Mouse (Mus musculus) hindbrain, embryonic 11.5 days (tissue): Measurements from ENCODE around the gene Gria2. TPM values are rescaled to one million over a fixed set of nuclear protein-coding genes. Genes with fewer than 3 reads are reported as not detected.

ENCODE experiments used
- ATAC-seq: fragments of 200-750 bp; cut with Nextera tagmentation; 2 replicates; pipeline ENCODE4 v1.8.0; 2017; ENCODE audit warnings: mild to moderate bottlenecking, moderate TSS enrichment, moderate library complexity; ENCODE audit not compliant: low FRiP score
- DNase-seq: peaks from one replicate; pipeline ENCODE4 v3.0.0-alpha.2; 2015; ENCODE audit warnings: low spot score
- H3K27ac ChIP-seq: fragments of 300-500 bp; sonication (generic); 2 replicates; pipeline ENCODE4 v1.5.1; 2014; ENCODE audit warnings: mild to moderate bottlenecking, low read depth, low read length
- H3K27me3 ChIP-seq: fragments of 300-500 bp; sonication (generic); 2 replicates; pipeline ENCODE4 v1.6.1; 2014; ENCODE audit warnings: mild to moderate bottlenecking, low read length, moderate library complexity, mixed read lengths; ENCODE audit not compliant: control insufficient read depth, insufficient read depth
- H3K36me3 ChIP-seq: fragments of 300-500 bp; sonication (generic); 2 replicates; pipeline ENCODE4 v1.6.1; 2014; ENCODE audit warnings: mild to moderate bottlenecking, low read length, moderate library complexity, mixed read lengths; ENCODE audit not compliant: control insufficient read depth, insufficient read depth
- H3K4me1 ChIP-seq: fragments of 300-500 bp; sonication (generic); replicated peaks from 2 replicates; pipeline ENCODE4 v1.6.1; 2014; ENCODE audit warnings: low read length, mixed read lengths; ENCODE audit not compliant: control insufficient read depth, insufficient read depth
- H3K4me2 ChIP-seq: fragments of 300-500 bp; sonication (generic); replicated peaks from 2 replicates; pipeline ENCODE4 v1.6.1; 2014; ENCODE audit warnings: mild to moderate bottlenecking, low read depth, low read length
- H3K4me3 ChIP-seq: fragments of 300-500 bp; sonication (generic); 2 replicates; pipeline ENCODE4 v1.5.1; 2014; ENCODE audit warnings: low read depth, low read length
- H3K9ac ChIP-seq: fragments of 300-500 bp; sonication (generic); 2 replicates; pipeline ENCODE4 v1.6.1; 2014; ENCODE audit warnings: low read depth, low read length
- H3K9me3 ChIP-seq: fragments of 300-500 bp; sonication (generic); 2 replicates; pipeline ENCODE4 v1.6.1; 2016; ENCODE audit warnings: low read length; ENCODE audit not compliant: control insufficient read depth
- WGBS: fragments of 180-500 bp; shearing (Covaris S2); extraction: QIAGEN DNeasy Blood & Tissue Kit; methylation state at CpG from one replicate; pipeline ENCODE4 v1.1.7; 2014; 5-methylcytosine and 5-hydroxymethylcytosine counted together
- polyA plus RNA-seq: library from polyadenylated mRNA; unstranded; fragments of >200 nt; fragmentation: Nextera tagmentation; extraction: Ambion mirVana; gene quantifications from 2 replicates; pipeline ENCODE4 v1.2.1, GENCODE M21; 2014

Gene Gria2
- polyA plus RNA-seq, 1 experiment from 2014 or later: 37.2 TPM

GRCm38 (mm10) chr3:80769506-80770235 is 33.0 kb downstream of the Gria2 start:
- DNase-seq (no peak), ATAC-seq (no peak)
- Histone ChIP-seq H3K27me3 (no peaks in the 10 kb centered on the region), H3K9ac (no peak overlapping the region), H3K36me3 (no peaks in the 10 kb centered on the region), H3K4me3 (no peak overlapping the region), H3K9me3 (no peaks in the 10 kb centered on the region), H3K4me1 (no peaks in the 10 kb centered on the region), H3K27ac (no peak overlapping the region), H3K4me2 (no peak overlapping the region)
- WGBS: 83% methylated on average over 5 of the region's 5 CpGs

- H3K4me3 ChIP-seq: no peak overlapping the region
- no peaks in the 10 kb centered on the region for H3K9me3 ChIP-seq
- no peak overlapping the region for H3K9ac ChIP-seq
- H3K36me3 ChIP-seq: no peaks in the 10 kb centered on the region
- H3K4me2 ChIP-seq: no peak overlapping the region
- no peaks in the 10 kb centered on the region for H3K4me1 ChIP-seq
- H3K27ac ChIP-seq: no peak overlapping the region
- 82% methylated on average over 4 of the region's 4 CpGs for WGBS
- ATAC-seq: no peak
- H3K27me3 ChIP-seq: no peaks in the 10 kb centered on the region
- DNase-seq: no peak
Measured at GRCm38 (mm10) chr3:80758955-80759354, 43.7 kb downstream of the Gria2 start.

- WGBS: 86% methylated on average over 2 of the region's 2 CpGs
- Histone ChIP-seq H3K36me3 (no peaks in the 10 kb centered on the region), H3K4me2 (no peak overlapping the region), H3K4me3 (no peak overlapping the region), H3K9me3 (no peaks in the 10 kb centered on the region), H3K27ac (no peak overlapping the region), H3K4me1 (no peaks in the 10 kb centered on the region), H3K27me3 (no peaks in the 10 kb centered on the region), H3K9ac (no peak overlapping the region)
- no peak for ATAC-seq
- DNase-seq: no peak
Measured at GRCm38 (mm10) chr3:80758363-80758762, 44.3 kb downstream of the Gria2 start.

- no peak overlapping the region for H3K4me3 ChIP-seq
- ATAC-seq (no peak), DNase-seq (no peak)
- no peak overlapping the region for H3K9ac ChIP-seq
- no peaks in the 10 kb centered on the region for H3K4me1 ChIP-seq
- H3K36me3 ChIP-seq: no peaks in the 10 kb centered on the region
- H3K27ac ChIP-seq: no peak overlapping the region
- no peaks in the 10 kb centered on the region for H3K9me3 ChIP-seq
- H3K4me2 ChIP-seq: no peak overlapping the region
- H3K27me3 ChIP-seq: no peaks in the 10 kb centered on the region
Measured at GRCm38 (mm10) chr3:80750786-80751185, 51.8 kb downstream of the Gria2 start.

- H3K4me2 ChIP-seq: no peak overlapping the region
- 77% methylated on average over 3 of the region's 3 CpGs for WGBS
Measured at GRCm38 (mm10) chr3:80725205-80725604, 77.4 kb downstream of the Gria2 start.

GRCm38 (mm10) chr3:80713123-80713522 is 89.5 kb downstream of the Gria2 start:
- H3K27ac ChIP-seq: no peak overlapping the region
- no peaks in the 10 kb centered on the region for H3K4me1 ChIP-seq
- WGBS: 53% methylated on average over 3 of the region's 3 CpGs
- H3K4me3 ChIP-seq: no peak overlapping the region
- DNase-seq (no peak), ATAC-seq (no peak)
- H3K36me3 ChIP-seq: no peaks in the 10 kb centered on the region
- H3K4me2 ChIP-seq: no peak overlapping the region
- H3K9me3 ChIP-seq: no peaks in the 10 kb centered on the region
- H3K27me3 ChIP-seq: no peaks in the 10 kb centered on the region
- no peak overlapping the region for H3K9ac ChIP-seq

More at GRCm38 (mm10) chr3:80725205-80725604, 77.4 kb downstream of the Gria2 start:
- Histone ChIP-seq H3K9ac (no peak overlapping the region), H3K9me3 (no peaks in the 10 kb centered on the region), H3K4me3 (no peak overlapping the region), H3K27ac (no peak overlapping the region), H3K27me3 (no peaks in the 10 kb centered on the region), H3K36me3 (no peaks in the 10 kb centered on the region), H3K4me1 (no peaks in the 10 kb centered on the region)
- ATAC-seq: no peak
- no peak for DNase-seq

GRCm38 (mm10) chr3:80708992-80709391 is 93.6 kb downstream of the Gria2 start:
- H3K4me1 ChIP-seq: no peaks in the 10 kb centered on the region
- no peak overlapping the region for H3K9ac ChIP-seq
- H3K27ac ChIP-seq: no peak overlapping the region
- no peak overlapping the region for H3K4me2 ChIP-seq
- no peaks in the 10 kb centered on the region for H3K36me3 ChIP-seq
- DNase-seq: no peak
- H3K4me3 ChIP-seq: no peak overlapping the region
- no peaks in the 10 kb centered on the region for H3K9me3 ChIP-seq
- no peak for ATAC-seq
- no peaks in the 10 kb centered on the region for H3K27me3 ChIP-seq

GRCm38 (mm10) chr3:80702173-80702572 is 100.5 kb downstream of the Gria2 start:
- H3K27ac ChIP-seq: no peak overlapping the region
- H3K4me1 ChIP-seq: no peaks in the 10 kb centered on the region
- 97% methylated on average over 3 of the region's 3 CpGs for WGBS
- no peaks in the 10 kb centered on the region for H3K27me3 ChIP-seq
- no peaks in the 10 kb centered on the region for H3K9me3 ChIP-seq
- no peak for ATAC-seq
- no peaks in the 10 kb centered on the region for H3K36me3 ChIP-seq
- H3K4me3 ChIP-seq: no peak overlapping the region
- no peak overlapping the region for H3K9ac ChIP-seq
- no peak for DNase-seq
- no peak overlapping the region for H3K4me2 ChIP-seq

- WGBS: 88% methylated on average over 4 of the region's 4 CpGs
- no peak for DNase-seq
- Histone ChIP-seq H3K27me3 (no peaks in the 10 kb centered on the region), H3K9me3 (no peaks in the 10 kb centered on the region), H3K4me2 (no peak overlapping the region), H3K9ac (no peak overlapping the region), H3K36me3 (no peaks in the 10 kb centered on the region), H3K27ac (no peak overlapping the region), H3K4me3 (no peak overlapping the region), H3K4me1 (no peaks in the 10 kb centered on the region)
- no peak for ATAC-seq
Measured at GRCm38 (mm10) chr3:80697523-80697922, 105.1 kb downstream of the Gria2 start.
